Mouse (Mus musculus): ENCODE measurements around the gene Tubd1. TPM values are rescaled to one million over a fixed set of nuclear protein-coding genes. Genes with fewer than 3 reads are reported as not detected.

Gene Tubd1
- polyA plus RNA-seq, 2 experiments: 7.1 to 10.5 TPM

DNA sequence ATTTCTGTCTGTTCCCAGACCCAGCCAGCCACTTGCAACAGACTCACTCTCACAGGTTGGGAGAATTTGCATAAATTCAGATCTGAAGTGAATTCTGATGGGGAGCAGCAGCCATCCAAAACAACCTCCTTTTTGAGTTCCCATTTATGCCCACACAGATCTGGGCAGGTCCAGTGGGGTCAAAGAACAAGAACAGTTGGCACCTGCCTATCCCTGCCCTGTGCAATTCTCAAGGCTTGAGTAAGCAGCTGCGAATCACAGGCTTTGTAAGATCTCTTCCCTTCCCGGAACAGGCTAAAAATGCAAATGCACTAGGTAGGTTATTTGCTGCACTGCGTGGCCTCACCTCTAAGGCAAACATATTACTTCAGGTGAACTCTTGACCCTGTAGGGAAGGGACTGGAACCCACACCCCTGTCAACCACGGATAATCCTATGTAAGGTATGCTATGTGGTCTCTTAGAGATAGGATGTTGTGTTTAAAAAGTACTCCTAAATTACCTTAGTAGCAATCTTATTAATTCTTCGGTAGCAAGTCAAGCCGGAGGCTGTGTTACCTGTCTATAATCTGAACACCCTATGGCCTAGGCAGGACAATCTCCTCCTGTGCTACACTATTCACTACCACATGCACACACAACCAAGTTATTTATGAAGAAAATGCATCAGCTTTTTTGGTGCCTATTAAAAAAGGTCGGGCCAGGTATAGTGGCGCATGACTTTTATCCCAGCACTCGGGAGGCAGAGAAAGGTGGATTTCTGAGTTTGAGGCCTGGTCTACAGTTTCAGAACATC lies 35.7 kb downstream of the Tubd1 start:
- Histone ChIP-seq H3K27ac (replicated peaks; ENCODE audit: low read depth, low read length) (no peak overlapping the region), H3K36me3 (ENCODE audit: control insufficient read depth, insufficient read depth, low read length) (peaks cover 2% of the 10 kb centered on the region; the same call in 1 of the 2 replicates), H3K4me3 (replicated peaks; ENCODE audit: low read length) (no peak overlapping the region), H3K27me3 (ENCODE audit: control insufficient read depth, insufficient read depth, low read length) (no peaks in the 10 kb centered on the region), H3K4me1 (ENCODE audit: control insufficient read depth, insufficient read depth, low read length) (peaks cover 4% of the 10 kb centered on the region; the same call in 1 of the 2 replicates), H3K9me3 (ENCODE audit: control insufficient read depth, low read length) (no peaks in the 10 kb centered on the region), H3K4me2 (replicated peaks; ENCODE audit: low read depth, low read length, severe bottlenecking) (no peak overlapping the region), H3K9ac (ENCODE audit: low read depth, low read length, severe bottlenecking) (no peak overlapping the region)
- WGBS: 87% methylated on average over 9 of the region's 9 CpGs
- no peak for TF ChIP-seq POLR2A (IDR thresholded peaks at IDR 0.05; ENCODE audit: borderline replicate concordance, extremely low read depth, insufficient read depth, insufficient read length)
- ATAC-seq (ENCODE audit: low FRiP score, low read depth) (no peak), DNase-seq (ENCODE audit: low spot score) (no peak)

DNA sequence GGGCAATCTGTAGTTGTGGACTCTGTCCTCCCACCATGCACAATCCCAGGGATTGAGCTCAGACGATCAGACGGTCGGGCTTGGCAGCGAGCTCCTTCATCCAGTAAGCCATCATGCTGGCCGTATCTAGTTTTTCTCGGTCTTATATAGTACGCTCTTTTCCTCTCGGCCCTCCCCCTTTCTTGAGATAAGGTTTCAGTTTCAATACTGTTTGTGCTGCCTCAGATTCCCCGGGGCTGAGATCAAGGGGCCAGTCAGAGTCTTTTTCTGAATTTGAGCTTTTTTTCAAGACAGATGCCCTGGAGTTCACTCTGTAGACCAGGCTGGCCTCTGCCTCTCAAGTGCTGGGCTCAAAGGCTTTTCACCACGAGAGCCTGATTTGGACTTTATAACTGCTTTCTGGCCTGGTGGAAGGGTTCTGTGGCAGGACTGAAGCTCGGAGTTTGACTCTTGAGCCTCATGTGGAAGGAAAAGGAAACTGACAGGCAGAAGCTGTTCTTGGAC lies 36.5 kb downstream of the Tubd1 start:
- Histone ChIP-seq H3K36me3 (ENCODE audit: control insufficient read depth, insufficient read depth, low read length) (peaks cover 2% of the 10 kb centered on the region; the same call in 1 of the 2 replicates), H3K9me3 (ENCODE audit: control insufficient read depth, low read length) (no peaks in the 10 kb centered on the region), H3K4me2 (replicated peaks; ENCODE audit: low read depth, low read length, severe bottlenecking) (no peak overlapping the region), H3K27me3 (ENCODE audit: control insufficient read depth, insufficient read depth, low read length) (no peaks in the 10 kb centered on the region), H3K4me3 (replicated peaks; ENCODE audit: low read length) (no peak overlapping the region), H3K9ac (ENCODE audit: low read depth, low read length, severe bottlenecking) (peak overlapping the region; percentile 14; the same call in 1 of the 2 replicates), H3K27ac (replicated peaks; ENCODE audit: low read depth, low read length) (peak overlapping the region; percentile 35), H3K4me1 (ENCODE audit: control insufficient read depth, insufficient read depth, low read length) (peaks cover 4% of the 10 kb centered on the region; the same call in 1 of the 2 replicates)
- 58% methylated on average over 11 of the region's 11 CpGs for WGBS
- no peak for DNase-seq (ENCODE audit: low spot score)
- no peak for TF ChIP-seq POLR2A (IDR thresholded peaks at IDR 0.05; ENCODE audit: borderline replicate concordance, extremely low read depth, insufficient read depth, insufficient read length)
- peak; percentile 54; the same call in 1 of the 2 replicates for ATAC-seq (ENCODE audit: low FRiP score, low read depth)

GRCm38 (mm10) chr11:86581943-86582542 lies 37.3 kb downstream of the Tubd1 start:
- Histone ChIP-seq H3K4me1 (ENCODE audit: control insufficient read depth, insufficient read depth, low read length) (peaks cover 9% of the 10 kb centered on the region), H3K4me3 (replicated peaks; ENCODE audit: low read length) (no peak overlapping the region), H3K36me3 (ENCODE audit: control insufficient read depth, insufficient read depth, low read length) (peaks cover 2% of the 10 kb centered on the region; the same call in 1 of the 2 replicates), H3K27me3 (ENCODE audit: control insufficient read depth, insufficient read depth, low read length) (no peaks in the 10 kb centered on the region), H3K9ac (ENCODE audit: low read depth, low read length, severe bottlenecking) (no peak overlapping the region), H3K4me2 (replicated peaks; ENCODE audit: low read depth, low read length, severe bottlenecking) (no peak overlapping the region), H3K9me3 (ENCODE audit: control insufficient read depth, low read length) (no peaks in the 10 kb centered on the region), H3K27ac (replicated peaks; ENCODE audit: low read depth, low read length) (no peak overlapping the region; the same call in 1 of the 2 replicates)
- ATAC-seq (ENCODE audit: low FRiP score, low read depth): no peak
- 89% methylated on average over 12 of the region's 12 CpGs for WGBS
- no peak for TF ChIP-seq POLR2A (IDR thresholded peaks at IDR 0.05; ENCODE audit: borderline replicate concordance, extremely low read depth, insufficient read depth, insufficient read length)
- DNase-seq (ENCODE audit: low spot score): no peak

DNA sequence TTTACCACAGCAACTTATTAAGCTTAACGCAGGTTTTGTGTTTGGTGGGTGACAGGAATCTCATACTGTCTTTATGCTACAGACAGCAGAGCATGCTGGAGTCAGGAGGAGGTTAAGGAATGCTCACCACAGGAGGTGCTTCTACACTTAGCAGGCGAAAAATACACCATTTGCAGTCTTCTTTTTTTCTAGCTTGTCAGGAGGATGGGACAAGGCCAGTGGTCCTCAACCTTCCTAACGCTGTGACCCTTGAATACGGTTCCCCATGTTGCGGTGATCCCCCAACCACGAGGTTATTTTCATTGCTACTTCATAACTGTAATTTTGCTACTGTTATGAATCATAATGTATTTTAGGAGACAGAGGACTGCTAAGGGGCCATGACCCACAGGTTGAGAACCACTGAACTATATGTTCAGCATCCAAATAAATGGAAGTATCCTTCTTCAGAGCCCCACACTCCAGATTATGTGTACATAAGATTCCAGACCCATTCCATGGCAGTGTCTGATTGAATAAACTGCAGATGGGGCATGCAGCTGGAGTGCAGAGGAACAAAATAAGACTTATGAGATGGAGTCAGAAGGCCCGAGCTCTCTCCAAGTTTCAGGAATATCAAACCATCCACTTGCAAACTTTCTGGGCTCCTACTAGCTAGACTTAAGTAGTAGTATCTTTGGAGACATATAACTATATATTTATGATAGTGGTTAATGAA lies 37.9 kb downstream of the Tubd1 start:
- H3K4me3 ChIP-seq (replicated peaks; ENCODE audit: low read length): no peak overlapping the region
- peaks cover 2% of the 10 kb centered on the region; the same call in 1 of the 2 replicates for H3K36me3 ChIP-seq (ENCODE audit: control insufficient read depth, insufficient read depth, low read length)
- TF ChIP-seq POLR2A (IDR thresholded peaks at IDR 0.05; ENCODE audit: borderline replicate concordance, extremely low read depth, insufficient read depth, insufficient read length): no peak
- H3K4me2 ChIP-seq (replicated peaks; ENCODE audit: low read depth, low read length, severe bottlenecking): no peak overlapping the region
- no peaks in the 10 kb centered on the region for H3K9me3 ChIP-seq (ENCODE audit: control insufficient read depth, low read length)
- H3K9ac ChIP-seq (ENCODE audit: low read depth, low read length, severe bottlenecking): no peak overlapping the region
- ATAC-seq (ENCODE audit: low FRiP score, low read depth) (no peak), DNase-seq (ENCODE audit: low spot score) (no peak)
- H3K27ac ChIP-seq (replicated peaks; ENCODE audit: low read depth, low read length): no peak overlapping the region
- WGBS: 88% methylated on average over 7 of the region's 7 CpGs
- H3K4me1 ChIP-seq (ENCODE audit: control insufficient read depth, insufficient read depth, low read length): peaks cover 16% of the 10 kb centered on the region
- H3K27me3 ChIP-seq (ENCODE audit: control insufficient read depth, insufficient read depth, low read length): no peaks in the 10 kb centered on the region

DNA sequence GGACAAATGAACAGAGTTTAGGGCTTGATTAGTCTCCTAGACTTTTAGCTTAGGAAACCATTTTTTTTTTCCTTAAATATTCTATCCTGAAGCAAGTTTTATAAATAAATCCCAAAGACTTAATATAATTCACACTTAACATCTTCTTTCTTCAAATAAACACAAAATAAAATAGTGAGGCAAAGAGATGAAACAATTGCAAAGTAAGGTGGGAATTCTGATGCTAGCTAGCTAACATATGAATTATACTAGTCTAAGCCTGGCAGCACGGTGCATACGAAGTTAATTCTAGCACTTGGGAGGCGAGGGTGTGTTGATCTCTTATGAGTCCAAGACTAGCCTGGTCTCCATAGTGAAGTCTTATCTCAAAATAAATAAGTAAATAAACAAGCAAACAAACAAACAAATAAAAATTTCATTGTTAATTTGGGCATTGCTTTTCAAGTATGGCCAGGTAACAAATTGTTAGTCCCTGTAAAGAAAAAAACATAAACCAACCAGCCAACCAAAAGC lies 38.6 kb downstream of the Tubd1 start:
- H3K27ac ChIP-seq (replicated peaks; ENCODE audit: low read depth, low read length): no peak overlapping the region
- no peak for ATAC-seq (ENCODE audit: low FRiP score, low read depth)

More for the DNA sequence above, 38.6 kb downstream of the Tubd1 start:
- WGBS: 88% methylated on average over 3 of the region's 3 CpGs
- Histone ChIP-seq H3K4me2 (replicated peaks; ENCODE audit: low read depth, low read length, severe bottlenecking) (no peak overlapping the region), H3K9me3 (ENCODE audit: control insufficient read depth, low read length) (no peaks in the 10 kb centered on the region), H3K4me1 (ENCODE audit: control insufficient read depth, insufficient read depth, low read length) (peaks cover 20% of the 10 kb centered on the region), H3K9ac (ENCODE audit: low read depth, low read length, severe bottlenecking) (no peak overlapping the region), H3K4me3 (replicated peaks; ENCODE audit: low read length) (no peak overlapping the region), H3K36me3 (ENCODE audit: control insufficient read depth, insufficient read depth, low read length) (peaks cover 2% of the 10 kb centered on the region; the same call in 1 of the 2 replicates), H3K27me3 (ENCODE audit: control insufficient read depth, insufficient read depth, low read length) (no peaks in the 10 kb centered on the region)
- TF ChIP-seq POLR2A (IDR thresholded peaks at IDR 0.05; ENCODE audit: borderline replicate concordance, extremely low read depth, insufficient read depth, insufficient read length): no peak
- no peak for DNase-seq (ENCODE audit: low spot score)
